Comparison of ENCODE assay signal across 26 mouse cellular contexts in genomic region chr5:47837998-47838397, GRCm38 (mm10).
DNase-seq lines count a peak whose midpoint lies in the region; ATAC-seq lines count a peak whose summit lies in the region.
"Had no signal": no experiment of that assay in that cellular context is flagged by ENCODE, and none has a peak within 500 bp of the region (broad histone marks: within the 10 kb centered on the region; RNA-seq: fewer than 3 reads in every experiment).

No protein-coding gene starts in this region.

- ATAC-seq in forebrain, embryonic 14.5 days = peak; percentile 32; the same call in 1 of the 2 replicates
- ATAC-seq in forebrain, embryonic 12.5 days (ENCODE audit: low FRiP score) = no peak
- ATAC-seq in forebrain, embryonic 16.5 days = peak; percentile 59
- ATAC-seq in forebrain, embryonic 11.5 days (replicated peaks; ENCODE audit: low FRiP score) = no peak
- ATAC-seq: activated CD4-positive, CD25-positive, alpha-beta regulatory T cell, adult 4 months; CD4-positive, CD25-positive, alpha-beta regulatory T cell, adult 4 months; Patski had no signal

- H3K4me3 ChIP-seq in forebrain, embryonic 14.5 days (ENCODE audit: low read depth, low read length) = no peak overlapping the region
- no peak overlapping the region for H3K4me3 ChIP-seq in forebrain, embryonic 12.5 days (replicated peaks)
- no peak overlapping the region for H3K4me3 ChIP-seq in forebrain, embryonic 16.5 days (replicated peaks; ENCODE audit: low read length)
- no peak overlapping the region for H3K4me3 ChIP-seq in forebrain, embryonic 11.5 days (ENCODE audit: low read depth, low read length)
- H3K4me3 ChIP-seq: embryonic facial prominence, embryonic 13.5 days; embryonic facial prominence, embryonic 15.5 days; erythroblast, embryonic 14.5 days; forebrain, embryonic 10.5 days had no signal

- DNase-seq in forebrain, embryonic 14.5 days (ENCODE audit: low spot score) = peak; percentile 42
- DNase-seq in forebrain, embryonic 11.5 days (ENCODE audit: low spot score) = no peak
- DNase-seq in brain, adult 2 months (ENCODE audit: low read depth, low spot score) = peak; percentile 14
- no peak for DNase-seq in c-Kit-positive CD71-positive TER-119-positive erythroid progenitor cells, embryonic 14.5 days (ENCODE audit: low spot score)
- DNase-seq: adrenal gland, adult 8-10 months; adrenal gland, postnatal 14 days; adrenal gland, postnatal 36 days; B cell, adult 2 months; cerebellum, adult 11 months; cerebellum, adult 18-20 months; cerebellum, adult 8-10 months; cerebellum, adult 9-11 months; cerebellum, postnatal 14 days; cerebellum, postnatal 36 days; embryo, embryonic 11 days had no signal

- H3K9me3 ChIP-seq in forebrain, embryonic 14.5 days (replicated peaks; ENCODE audit: control insufficient read depth, low read length) = no peaks in the 10 kb centered on the region
- H3K9me3 ChIP-seq in forebrain, embryonic 12.5 days = no peaks in the 10 kb centered on the region
- no peaks in the 10 kb centered on the region for H3K9me3 ChIP-seq in forebrain, embryonic 16.5 days (ENCODE audit: control insufficient read depth, low read length)
- no peaks in the 10 kb centered on the region for H3K9me3 ChIP-seq in forebrain, embryonic 11.5 days (ENCODE audit: control insufficient read depth, low read length)
- H3K9me3 ChIP-seq: embryonic facial prominence, embryonic 13.5 days; embryonic facial prominence, embryonic 15.5 days; G1E had no signal

- WGBS in forebrain, embryonic 14.5 days = 83% methylated on average over 3 of the region's 3 CpGs
- 88% methylated on average over 3 of the region's 3 CpGs for WGBS in forebrain, embryonic 12.5 days
- 70% methylated on average over 3 of the region's 3 CpGs for WGBS in forebrain, embryonic 16.5 days
- WGBS in forebrain, embryonic 11.5 days = 91% methylated on average over 3 of the region's 3 CpGs

- H3K4me2 ChIP-seq in forebrain, embryonic 14.5 days (ENCODE audit: low read length) = no peak overlapping the region
- H3K4me2 ChIP-seq in forebrain, embryonic 12.5 days = no peak overlapping the region
- H3K4me2 ChIP-seq in forebrain, embryonic 16.5 days (ENCODE audit: low read length) = no peak overlapping the region
- no peak overlapping the region for H3K4me2 ChIP-seq in forebrain, embryonic 11.5 days (ENCODE audit: low read depth, low read length, severe bottlenecking)
- H3K4me2 ChIP-seq: embryonic facial prominence, embryonic 13.5 days; embryonic facial prominence, embryonic 15.5 days had no signal

- H3K36me3 ChIP-seq in forebrain, embryonic 14.5 days (ENCODE audit: control insufficient read depth, insufficient read depth, low read length) = no peaks in the 10 kb centered on the region
- H3K36me3 ChIP-seq in forebrain, embryonic 12.5 days (replicated peaks) = no peaks in the 10 kb centered on the region
- no peaks in the 10 kb centered on the region for H3K36me3 ChIP-seq in forebrain, embryonic 16.5 days (ENCODE audit: control insufficient read depth, insufficient read depth)
- H3K36me3 ChIP-seq in forebrain, embryonic 11.5 days (ENCODE audit: control insufficient read depth, insufficient read depth, low read length) = no peaks in the 10 kb centered on the region
- H3K36me3 ChIP-seq: embryonic facial prominence, embryonic 13.5 days; embryonic facial prominence, embryonic 15.5 days; forebrain, embryonic 10.5 days; G1E had no signal

- H3K4me1 ChIP-seq in forebrain, embryonic 14.5 days (ENCODE audit: control insufficient read depth, insufficient read depth, low read length) = no peaks in the 10 kb centered on the region
- H3K4me1 ChIP-seq in forebrain, embryonic 12.5 days = no peaks in the 10 kb centered on the region
- no peaks in the 10 kb centered on the region for H3K4me1 ChIP-seq in forebrain, embryonic 16.5 days (replicated peaks; ENCODE audit: control insufficient read depth, insufficient read depth, low read length)
- no peaks in the 10 kb centered on the region for H3K4me1 ChIP-seq in forebrain, embryonic 11.5 days (replicated peaks; ENCODE audit: control insufficient read depth, insufficient read depth, low read length)
- H3K4me1 ChIP-seq: embryonic facial prominence, embryonic 13.5 days; embryonic facial prominence, embryonic 15.5 days; forebrain, embryonic 10.5 days had no signal

- no peak overlapping the region for H3K9ac ChIP-seq in forebrain, embryonic 14.5 days (ENCODE audit: low read length)
- no peak overlapping the region for H3K9ac ChIP-seq in forebrain, embryonic 12.5 days
- no peak overlapping the region for H3K9ac ChIP-seq in forebrain, embryonic 16.5 days (replicated peaks; ENCODE audit: low read depth, low read length)
- H3K9ac ChIP-seq in forebrain, embryonic 11.5 days (ENCODE audit: low read length) = no peak overlapping the region
- H3K9ac ChIP-seq: embryonic facial prominence, embryonic 13.5 days; embryonic facial prominence, embryonic 15.5 days had no signal

- no peaks in the 10 kb centered on the region for H3K27me3 ChIP-seq in forebrain, embryonic 14.5 days (replicated peaks; ENCODE audit: control insufficient read depth, insufficient read depth, low read length)
- H3K27me3 ChIP-seq in forebrain, embryonic 12.5 days = no peaks in the 10 kb centered on the region
- H3K27me3 ChIP-seq in forebrain, embryonic 16.5 days (replicated peaks; ENCODE audit: control insufficient read depth, insufficient read depth, low read length) = no peaks in the 10 kb centered on the region
- no peaks in the 10 kb centered on the region for H3K27me3 ChIP-seq in forebrain, embryonic 11.5 days (ENCODE audit: control insufficient read depth, insufficient read depth, low read length)
- H3K27me3 ChIP-seq: CH12.LX; embryonic facial prominence, embryonic 13.5 days; embryonic facial prominence, embryonic 15.5 days had no signal

- H3K27ac ChIP-seq in forebrain, embryonic 14.5 days (ENCODE audit: low read depth, low read length) = no peak overlapping the region
- H3K27ac ChIP-seq in forebrain, embryonic 12.5 days = no peak overlapping the region
- H3K27ac ChIP-seq in forebrain, embryonic 16.5 days (ENCODE audit: low read length) = no peak overlapping the region
- H3K27ac ChIP-seq in forebrain, embryonic 11.5 days (ENCODE audit: low read depth, low read length) = no peak overlapping the region
- H3K27ac ChIP-seq: embryonic facial prominence, embryonic 13.5 days; embryonic facial prominence, embryonic 15.5 days; forebrain, embryonic 10.5 days had no signal

Comparison
In these comparisons a context has a peak if more than half of its experiments do, and no peak if none do; other contexts are left out.
1. ATAC-seq: peak in forebrain, embryonic 14.5 days (single experiment) and forebrain, embryonic 16.5 days (single experiment); none in forebrain, embryonic 12.5 days (single experiment) and forebrain, embryonic 11.5 days (single experiment).
2. DNase-seq: peak in forebrain, embryonic 14.5 days (single experiment) and brain, adult 2 months (single experiment); none in forebrain, embryonic 11.5 days (single experiment) and c-Kit-positive CD71-positive TER-119-positive erythroid progenitor cells, embryonic 14.5 days (single experiment).